Mouse (Mus musculus) lung, embryonic 14.5 days (tissue): ENCODE measurements around the gene Map1b. TPM values are rescaled to one million over a fixed set of nuclear protein-coding genes. Genes with fewer than 3 reads are reported as not detected.

Experiments
- ATAC-seq: fragments of 200-750 bp; cut with Nextera tagmentation; 2 replicates; pipeline ENCODE4 v1.8.0; 2017; ENCODE audit warnings: mild to moderate bottlenecking, moderate TSS enrichment, moderate library complexity; ENCODE audit not compliant: insufficient read depth
- DNase-seq: peaks from one replicate; pipeline ENCODE4 v3.0.0-alpha.2; 2015
- H3K27ac ChIP-seq: fragments of 300-500 bp; sonication (generic); 2 replicates; pipeline ENCODE4 v1.5.1; 2014; ENCODE audit warnings: low read depth, mild to moderate bottlenecking, moderate library complexity
- H3K27me3 ChIP-seq: fragments of 300-500 bp; sonication (generic); 2 replicates; pipeline ENCODE4 v1.6.1; 2014; ENCODE audit warnings: low read length, control low read depth; ENCODE audit not compliant: insufficient read depth
- H3K36me3 ChIP-seq: fragments of 300-500 bp; sonication (generic); 2 replicates; pipeline ENCODE4 v1.6.1; 2014; ENCODE audit warnings: control low read depth; ENCODE audit not compliant: insufficient read depth
- H3K4me1 ChIP-seq: fragments of 300-500 bp; sonication (generic); 2 replicates; pipeline ENCODE4 v1.6.1; 2014; ENCODE audit warnings: antibody characterized with exemption, control low read depth; ENCODE audit not compliant: insufficient read depth
- H3K4me2 ChIP-seq: fragments of 300-500 bp; sonication (generic); 2 replicates; pipeline ENCODE4 v1.6.1; 2014; ENCODE audit warnings: mild to moderate bottlenecking
- H3K4me3 ChIP-seq: fragments of 300-500 bp; sonication (generic); 2 replicates; pipeline ENCODE4 v1.5.1; 2014; ENCODE audit warnings: low read depth, low read length
- H3K9ac ChIP-seq: fragments of 300-500 bp; sonication (generic); 2 replicates; pipeline ENCODE4 v1.6.1; 2014
- H3K9me3 ChIP-seq: fragments of 300-500 bp; sonication (generic); 2 replicates; pipeline ENCODE4 v1.6.1; 2016; ENCODE audit warnings: low read depth, low read length, control low read depth
- CTCF ChIP-seq: IDR thresholded peaks from 2 replicates; pipeline ENCODE4 v1.5.1; 2016; ENCODE audit warnings: antibody characterized with exemption, low read depth
- WGBS: fragments of 180-500 bp; shearing (Covaris S2); extraction: QIAGEN DNeasy Blood & Tissue Kit; methylation state at CpG from one replicate; pipeline ENCODE4 v1.1.7; 2014; 5-methylcytosine and 5-hydroxymethylcytosine counted together
- polyA plus RNA-seq: library from polyadenylated mRNA; unstranded; fragments of >200 nt; fragmentation: Nextera tagmentation; extraction: Ambion mirVana; gene quantifications from 2 replicates; pipeline ENCODE4 v1.2.1, GENCODE M21; 2014

Gene Map1b
- polyA plus RNA-seq, 1 experiment from 2014 or later = 73.3 TPM

DNA sequence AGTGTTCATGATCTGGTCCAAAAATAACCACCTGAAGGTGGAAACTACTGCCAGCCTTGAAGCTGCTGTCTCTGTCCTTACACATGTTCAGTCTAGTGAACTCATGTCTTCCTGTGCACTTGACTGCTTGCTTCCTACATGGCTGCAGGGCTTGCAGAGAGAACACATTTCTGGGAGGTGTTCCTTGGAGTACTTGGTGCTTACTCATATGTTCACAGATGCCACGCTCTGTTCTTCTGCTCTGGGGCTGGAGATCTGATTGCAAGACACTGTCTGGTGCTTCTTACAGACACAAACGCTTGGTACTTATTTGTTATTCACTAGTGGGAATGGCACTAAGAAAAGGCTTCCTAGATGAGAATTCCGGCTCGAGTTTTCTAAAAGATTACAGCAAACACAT, 54.5 kb downstream of the Map1b start:
- DNase-seq (no peak), ATAC-seq (no peak)
- 86% methylated on average over 4 of the region's 4 CpGs for WGBS
- TF ChIP-seq CTCF = no peak
- Histone ChIP-seq H3K36me3 (no peaks in the 10 kb centered on the region), H3K27ac (no peak overlapping the region), H3K4me1 (no peaks in the 10 kb centered on the region), H3K4me2 (no peak overlapping the region), H3K27me3 (no peaks in the 10 kb centered on the region), H3K9ac (no peak overlapping the region), H3K4me3 (no peak overlapping the region), H3K9me3 (no peaks in the 10 kb centered on the region)

DNA sequence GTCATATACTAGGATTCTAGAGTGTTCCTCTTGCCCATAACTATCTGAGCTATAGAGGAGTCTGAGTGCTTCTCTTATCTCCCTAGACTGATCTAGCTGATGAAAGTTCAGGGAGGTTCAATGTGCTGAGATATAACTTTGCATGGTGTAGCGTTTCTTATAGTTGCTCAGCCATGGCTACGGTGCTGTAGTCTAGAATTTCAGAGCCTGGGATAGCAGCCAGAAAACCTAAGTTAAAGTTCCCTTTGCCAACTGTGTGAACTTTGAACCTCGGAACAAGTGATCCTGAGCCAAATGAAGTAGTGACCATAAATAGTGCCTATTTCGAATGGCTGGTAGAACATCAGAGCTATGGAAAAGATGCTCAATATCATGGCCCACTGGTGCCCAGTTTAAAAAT, 56.7 kb downstream of the Map1b start:
- no peaks in the 10 kb centered on the region for H3K36me3 ChIP-seq
- no peaks in the 10 kb centered on the region for H3K4me1 ChIP-seq
- no peak overlapping the region for H3K9ac ChIP-seq
- H3K4me2 ChIP-seq = no peak overlapping the region
- ATAC-seq (no peak), DNase-seq (peak; percentile 45)
- H3K4me3 ChIP-seq = no peak overlapping the region
- no peaks in the 10 kb centered on the region for H3K27me3 ChIP-seq
- TF ChIP-seq CTCF = no peak
- no peak overlapping the region for H3K27ac ChIP-seq
- H3K9me3 ChIP-seq = no peaks in the 10 kb centered on the region
- whole genome bisulfite sequencing = 70% methylated on average over 4 of the region's 4 CpGs

DNA sequence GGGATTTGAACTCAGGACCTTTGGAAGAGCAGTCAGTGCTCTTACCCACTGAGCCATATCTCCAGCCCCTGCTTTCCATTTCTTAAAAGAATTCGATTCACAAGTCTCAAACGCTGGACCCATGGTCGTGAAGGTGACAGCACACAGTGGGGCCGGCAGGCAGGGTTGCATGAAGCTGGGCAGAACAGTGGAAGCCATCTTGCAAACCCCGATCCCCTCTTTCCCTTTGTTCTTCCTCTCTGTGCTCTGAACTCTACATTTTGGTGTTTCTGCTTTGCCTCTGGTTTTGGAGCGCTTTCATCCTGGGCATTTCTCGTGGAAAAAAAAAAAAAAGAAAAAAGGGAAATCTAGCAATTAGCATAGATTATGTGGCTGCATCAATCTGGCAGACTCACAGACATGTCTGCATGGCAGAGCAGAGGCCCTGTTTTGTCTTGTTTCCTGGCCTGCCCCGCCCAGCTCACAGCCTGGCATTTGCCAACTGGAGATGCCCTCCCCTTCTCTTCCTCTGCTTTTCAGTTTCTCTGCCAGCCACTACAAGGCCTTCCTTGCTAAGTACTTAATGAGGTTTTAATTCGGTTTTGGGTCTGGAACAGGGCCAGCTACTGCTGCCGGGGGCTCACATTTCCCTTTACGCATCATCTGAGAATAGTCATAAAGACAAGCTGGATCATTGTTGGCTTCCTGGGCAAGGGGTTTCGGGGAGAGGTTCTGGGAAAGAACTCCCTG, 57.5 kb downstream of the Map1b start:
- H3K9ac ChIP-seq = no peak overlapping the region
- no peaks in the 10 kb centered on the region for H3K27me3 ChIP-seq
- no peaks in the 10 kb centered on the region for H3K4me1 ChIP-seq
- no peak overlapping the region for H3K4me2 ChIP-seq
- ATAC-seq = no peak
- no peak overlapping the region for H3K4me3 ChIP-seq
- no peaks in the 10 kb centered on the region for H3K36me3 ChIP-seq
- DNase-seq = peak; percentile 74
- H3K27ac ChIP-seq = no peak overlapping the region
- no peak for TF ChIP-seq CTCF
- WGBS = 68% methylated on average over 12 of the region's 12 CpGs
- no peaks in the 10 kb centered on the region for H3K9me3 ChIP-seq

DNA sequence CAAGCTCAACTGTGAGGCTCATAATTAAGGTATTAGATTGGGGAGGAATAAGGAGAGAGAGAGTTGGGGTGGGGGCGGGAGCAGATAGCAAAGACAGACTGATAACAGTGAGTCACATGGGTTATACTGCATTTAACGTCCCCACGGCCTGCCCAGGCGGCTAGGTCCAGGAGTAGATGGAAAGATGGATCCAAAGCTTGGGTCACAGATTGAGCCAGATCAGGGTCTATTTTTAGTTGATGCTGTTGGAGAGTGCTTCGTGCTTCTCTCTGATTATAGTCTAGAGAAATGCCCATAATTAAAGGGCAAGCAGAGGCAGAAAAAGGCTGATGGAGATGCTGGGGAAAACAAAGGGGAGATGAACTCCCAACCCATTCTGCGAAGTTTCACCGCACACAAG, 61.4 kb downstream of the Map1b start:
- 80% methylated on average over 7 of the region's 7 CpGs for WGBS
- H3K4me1 ChIP-seq = no peaks in the 10 kb centered on the region
- DNase-seq = no peak
- H3K9ac ChIP-seq = no peak overlapping the region
- no peak overlapping the region for H3K4me2 ChIP-seq
- H3K27ac ChIP-seq = no peak overlapping the region
- no peaks in the 10 kb centered on the region for H3K9me3 ChIP-seq
- TF ChIP-seq CTCF = no peak
- H3K4me3 ChIP-seq = no peak overlapping the region
- H3K27me3 ChIP-seq = no peaks in the 10 kb centered on the region
- no peaks in the 10 kb centered on the region for H3K36me3 ChIP-seq
- ATAC-seq = no peak

DNA sequence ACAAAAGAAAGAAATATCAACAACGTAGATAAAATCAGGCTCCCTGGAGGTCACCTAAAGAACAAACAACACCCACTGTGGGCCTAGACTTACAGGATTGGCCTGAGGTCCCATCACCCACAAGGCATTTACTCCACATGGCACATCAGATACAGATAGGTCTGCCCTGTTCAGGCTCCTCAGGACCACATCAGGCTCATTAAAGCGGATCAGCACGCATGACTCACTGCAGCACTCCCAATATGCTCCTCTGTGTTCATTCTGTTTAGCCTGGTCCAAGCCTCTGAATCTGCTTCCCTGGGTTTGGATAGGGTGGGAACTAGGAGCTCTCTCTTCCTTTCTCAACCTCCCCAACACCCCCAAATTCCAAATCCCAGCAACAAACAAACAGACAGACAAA, 63.9 kb downstream of the Map1b start:
- TF ChIP-seq CTCF = no peak
- H3K9ac ChIP-seq = no peak overlapping the region
- peaks cover 1% of the 10 kb centered on the region; the same call in 1 of the 2 replicates for H3K4me1 ChIP-seq
- H3K36me3 ChIP-seq = no peaks in the 10 kb centered on the region
- no peak overlapping the region for H3K4me3 ChIP-seq
- WGBS = 75% methylated on average over 3 of the region's 3 CpGs
- DNase-seq (no peak), ATAC-seq (no peak)
- H3K4me2 ChIP-seq = no peak overlapping the region
- H3K27me3 ChIP-seq = no peaks in the 10 kb centered on the region
- H3K27ac ChIP-seq = no peak overlapping the region
- no peaks in the 10 kb centered on the region for H3K9me3 ChIP-seq

DNA sequence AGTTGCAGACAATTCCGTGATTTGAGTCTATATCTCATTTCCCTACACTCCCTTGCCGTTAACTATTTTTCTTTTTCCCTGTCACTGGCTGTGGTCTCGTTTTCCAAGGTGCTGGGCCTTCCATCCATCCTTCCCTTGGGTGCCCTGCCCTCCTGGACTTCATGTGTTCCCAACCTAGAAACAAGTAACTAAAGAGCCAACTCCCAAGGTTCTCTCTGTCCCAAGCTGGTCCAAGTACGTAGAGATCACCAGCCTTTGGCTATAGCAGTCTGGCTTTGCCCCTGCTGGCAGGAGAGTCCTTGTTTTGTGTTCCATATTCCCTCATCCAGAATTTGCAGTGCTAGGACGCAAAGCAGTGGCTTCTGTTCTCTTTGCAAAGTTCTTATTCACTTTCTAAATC, 65.1 kb downstream of the Map1b start:
- no peak overlapping the region for H3K27ac ChIP-seq
- WGBS = 74% methylated on average over 5 of the region's 5 CpGs
- no peak for TF ChIP-seq CTCF

DNA sequence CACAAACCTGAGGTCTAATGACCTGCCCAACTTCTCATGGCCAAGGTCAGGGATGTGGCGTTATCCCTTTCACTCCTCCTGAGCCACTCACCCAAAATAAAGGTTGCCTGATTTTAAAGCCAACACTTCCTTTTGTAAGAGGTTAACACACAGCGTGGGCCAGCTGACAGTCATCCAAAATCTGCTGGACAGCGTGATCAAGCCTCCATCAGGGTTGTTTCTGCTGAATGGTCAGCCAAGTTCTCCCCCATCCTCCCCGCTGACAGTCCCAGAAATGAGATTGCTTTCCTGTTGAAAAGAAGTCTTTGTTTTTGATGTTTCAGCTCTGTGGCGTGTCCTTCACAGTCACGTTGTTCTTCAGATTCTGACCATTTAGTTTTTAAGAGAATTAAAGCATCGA, 65.6 kb downstream of the Map1b start:
- Histone ChIP-seq H3K4me2 (no peak overlapping the region), H3K27me3 (no peaks in the 10 kb centered on the region), H3K4me3 (no peak overlapping the region), H3K36me3 (no peaks in the 10 kb centered on the region), H3K4me1 (peaks cover 14% of the 10 kb centered on the region; the same call in 1 of the 2 replicates), H3K9me3 (no peaks in the 10 kb centered on the region), H3K27ac (no peak overlapping the region), H3K9ac (no peak overlapping the region)
- TF ChIP-seq CTCF = no peak
- ATAC-seq = no peak
- WGBS = 64% methylated on average over 7 of the region's 7 CpGs
- DNase-seq = no peak

More for the DNA sequence above, 65.1 kb downstream of the Map1b start:
- DNase-seq (no peak), ATAC-seq (no peak)
- no peak overlapping the region for H3K9ac ChIP-seq
- H3K4me2 ChIP-seq = no peak overlapping the region
- H3K4me1 ChIP-seq = peaks cover 9% of the 10 kb centered on the region; the same call in 1 of the 2 replicates
- H3K36me3 ChIP-seq = no peaks in the 10 kb centered on the region
- no peaks in the 10 kb centered on the region for H3K27me3 ChIP-seq
- no peak overlapping the region for H3K4me3 ChIP-seq
- H3K9me3 ChIP-seq = no peaks in the 10 kb centered on the region
